Mouse (Mus musculus) T-helper 2 cell (primary cell): Measurements from ENCODE around the gene Gm5108.

ENCODE experiments used
- in situ Hi-C: fragments of 300-600 bp; cut with MboI, MseI; formaldehyde crosslinking; loops from one replicate; pipeline ENCODE4 v1.15.1; 2025; ENCODE audit warnings: high pct_unique_total_duplicates

Gm5108 gene

GRCm38 (mm10) chr5:67941369-67941768, at the start of gene Gm5108:
Gm5108 (plus strand) TSS chr5:67941669.
- in situ Hi-C loops: no loop called here

DNA sequence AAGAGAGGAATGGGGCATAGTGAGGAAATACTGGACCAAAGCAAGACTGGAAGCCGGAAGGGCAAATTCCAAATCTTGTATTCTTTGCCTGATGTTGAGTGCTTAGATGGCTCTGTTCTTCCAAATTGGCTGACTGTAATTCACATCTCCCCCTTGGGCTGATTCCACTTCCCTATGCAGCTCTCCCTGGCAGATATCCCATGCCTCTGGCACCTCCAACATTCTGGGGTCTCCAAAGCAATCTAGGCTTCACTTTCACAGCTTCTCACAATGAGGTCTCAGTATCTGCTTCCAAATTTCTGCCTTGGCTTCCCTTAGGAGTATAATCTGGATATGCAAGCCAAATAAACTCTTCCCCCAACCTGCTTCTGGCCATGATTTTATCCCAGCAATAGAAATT, 42.5 kb upstream of the Gm5108 start:
- in situ Hi-C loops: no loop called here

- in situ Hi-C loops: no loop called here
Observed at GRCm38 (mm10) chr5:67904555-67904954, 36.9 kb upstream of the Gm5108 start.

DNA sequence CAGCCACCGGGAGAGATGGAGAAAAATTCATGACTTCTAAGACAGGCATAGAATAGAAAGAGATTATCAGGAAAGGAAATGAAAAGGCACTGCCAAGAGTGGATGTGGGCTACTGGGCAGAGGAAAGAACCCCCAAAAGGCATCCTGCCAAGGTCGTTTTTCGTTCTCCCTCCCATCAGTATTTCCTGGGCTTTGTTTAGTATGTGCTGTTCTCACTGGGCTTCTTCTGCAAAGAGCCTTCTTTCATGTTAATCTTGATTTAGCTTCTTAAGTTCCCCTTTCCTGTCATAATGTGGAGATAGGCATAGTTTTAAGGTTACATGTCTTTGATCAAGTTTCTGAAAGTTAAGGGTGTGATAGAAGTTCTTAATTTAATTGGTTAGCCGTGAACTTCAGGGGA, 10.9 kb upstream of the Gm5108 start:
- in situ Hi-C loops: no loop called here

DNA sequence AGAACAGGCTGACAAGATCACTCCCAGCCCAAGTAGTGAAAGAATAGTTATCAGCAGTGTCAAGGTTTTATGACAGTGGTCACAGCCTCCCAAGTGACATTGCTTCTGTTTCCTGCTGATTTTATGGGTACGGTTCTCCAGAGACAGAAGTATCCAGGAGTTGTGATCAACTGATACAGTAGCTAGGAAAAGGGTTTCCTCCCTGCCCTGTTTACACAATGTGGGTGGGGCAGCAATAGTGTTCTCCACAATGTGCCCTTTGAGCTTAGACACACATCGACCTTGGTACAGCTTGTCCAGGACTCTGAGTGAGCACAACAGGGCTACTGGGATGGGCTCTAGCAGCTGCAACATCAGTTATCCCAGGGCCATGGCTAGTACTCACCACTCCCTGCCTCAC, 9.8 kb upstream of the Gm5108 start:
- in situ Hi-C loops: no loop called here

DNA sequence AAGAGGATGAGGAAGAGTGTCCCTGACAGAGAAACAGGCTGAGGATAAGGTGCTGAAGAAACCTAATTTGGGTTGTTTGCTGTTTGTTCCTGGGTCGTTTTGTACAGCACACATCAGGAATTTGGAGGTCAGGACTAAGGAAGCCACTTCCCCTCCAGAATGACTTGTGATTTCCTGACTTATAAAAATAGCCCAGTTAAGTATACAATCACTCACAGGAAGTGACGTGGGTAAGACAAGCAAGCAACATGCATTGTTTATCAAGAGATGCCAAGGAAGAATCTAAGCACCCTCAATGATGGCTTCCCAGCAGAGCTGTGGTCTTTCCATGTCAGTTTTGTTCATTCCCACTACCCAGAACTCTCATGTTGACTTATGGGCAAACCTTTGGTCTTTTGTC, 1.7 kb downstream of the Gm5108 start:
- in situ Hi-C loops: no loop called here

DNA sequence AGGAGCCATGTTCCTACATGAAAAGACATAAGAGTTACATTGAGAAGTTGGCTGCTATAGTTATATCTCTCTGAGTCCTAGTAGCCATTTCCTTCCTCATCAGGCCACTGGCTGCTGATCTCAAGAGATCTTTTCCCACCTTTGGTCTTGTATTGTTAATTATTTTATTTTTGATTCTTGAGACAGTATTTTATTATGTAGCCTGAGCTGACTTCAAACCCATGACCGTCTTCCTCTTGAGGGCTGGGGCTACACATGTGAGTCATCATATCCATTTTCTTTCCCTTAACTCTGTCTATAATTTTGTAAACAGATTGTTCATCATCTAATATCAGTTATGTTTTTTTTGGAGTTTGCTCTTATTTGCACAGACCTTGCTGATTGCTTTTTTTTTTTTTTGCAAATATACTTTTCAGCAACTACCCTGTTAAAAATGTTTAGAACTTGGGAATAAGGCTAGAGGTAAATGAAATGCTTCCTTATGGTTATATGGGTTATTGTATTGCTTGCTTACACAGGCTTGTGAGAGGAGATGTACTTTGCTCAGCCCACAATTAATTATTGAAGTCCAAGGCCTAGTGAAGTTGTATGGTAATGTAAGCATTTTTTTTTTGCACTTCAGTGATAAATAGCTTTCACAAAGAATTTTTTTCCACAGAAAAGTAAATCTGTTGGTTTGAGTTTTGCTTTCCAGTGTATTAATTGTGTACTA, 2.8 kb downstream of the Gm5108 start:
- in situ Hi-C loops: no loop called here

GRCm38 (mm10) chr5:67946321-67946720, 4.9 kb downstream of the Gm5108 start, which contains the start of gene Gm21905:
Gm21905 (minus strand) TSS chr5:67946421.
- in situ Hi-C loops: no loop called here

DNA sequence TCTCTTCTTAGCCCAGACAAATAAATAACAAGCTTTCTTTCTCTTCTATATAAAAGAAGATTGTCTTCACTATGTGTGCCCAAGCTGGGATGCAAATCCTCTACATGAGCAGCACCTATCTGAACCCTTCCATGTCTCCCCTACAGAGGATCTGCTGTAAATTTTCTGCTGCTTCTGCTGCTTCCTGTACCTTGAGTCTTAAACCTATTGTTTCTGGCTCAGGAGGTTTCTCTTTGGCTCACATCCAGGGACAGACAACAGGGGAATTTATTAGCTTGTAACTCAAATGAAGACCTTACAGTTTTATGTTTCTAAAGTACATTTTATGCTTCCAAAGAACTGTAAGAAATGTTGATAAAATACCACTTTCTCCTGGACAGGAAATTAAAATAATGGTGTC, 5.5 kb downstream of the Gm5108 start:
- in situ Hi-C loops: no loop called here

GRCm38 (mm10) chr5:67948074-67948473, 6.6 kb downstream of the Gm5108 start:
- in situ Hi-C loops: no loop called here

DNA sequence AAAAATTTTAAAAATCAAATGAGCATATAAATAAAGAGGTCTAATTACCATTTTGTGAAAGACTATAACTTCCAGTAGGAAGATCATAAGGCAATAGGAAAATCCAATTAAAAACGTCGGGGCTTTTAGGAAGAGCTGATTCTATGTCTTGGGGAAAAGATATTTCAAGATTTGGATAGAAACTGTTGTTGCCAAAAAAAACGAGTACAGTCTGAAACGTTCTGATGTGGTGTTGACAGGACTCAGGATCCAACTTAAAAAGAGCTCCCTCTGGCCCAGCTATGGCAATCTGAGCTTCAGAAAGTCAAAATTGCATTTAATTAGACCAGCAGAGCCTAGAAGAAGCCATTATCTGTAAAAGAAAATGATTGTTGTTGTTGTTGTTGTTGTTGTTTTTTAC, 12.6 kb downstream of the Gm5108 start:
- in situ Hi-C loops: loop anchor here (5.0 kb wide), 1 partner anchor 87 kb away; no protein-coding TSS in a partner anchor

- in situ Hi-C loops: no loop called here
Observed at GRCm38 (mm10) chr5:67955486-67955885, 14.0 kb downstream of the Gm5108 start.

GRCm38 (mm10) chr5:67961708-67962629, 20.5 kb downstream of the Gm5108 start:
- in situ Hi-C loops: no loop called here

DNA sequence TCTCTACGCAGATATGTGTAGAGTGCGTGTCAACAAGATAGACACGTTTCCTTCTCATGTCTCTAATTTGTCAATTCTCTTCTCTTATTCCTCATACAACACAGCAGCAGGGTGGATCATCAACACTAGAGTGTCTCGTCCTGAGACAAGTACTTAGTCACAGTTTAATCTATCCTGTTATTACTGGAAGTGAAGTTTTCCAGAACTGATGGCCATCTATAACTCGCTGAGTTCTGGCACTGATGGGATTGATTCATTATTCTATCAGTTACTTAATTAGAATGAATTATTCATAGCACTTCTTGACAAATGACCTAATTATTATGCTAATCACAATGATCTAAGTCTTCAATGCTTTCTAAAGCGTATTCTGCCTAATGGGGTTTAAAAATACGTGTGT, 28.1 kb downstream of the Gm5108 start:
- in situ Hi-C loops: no loop called here

- in situ Hi-C loops: no loop called here
Observed at GRCm38 (mm10) chr5:67981946-67982526, 40.6 kb downstream of the Gm5108 start.

DNA sequence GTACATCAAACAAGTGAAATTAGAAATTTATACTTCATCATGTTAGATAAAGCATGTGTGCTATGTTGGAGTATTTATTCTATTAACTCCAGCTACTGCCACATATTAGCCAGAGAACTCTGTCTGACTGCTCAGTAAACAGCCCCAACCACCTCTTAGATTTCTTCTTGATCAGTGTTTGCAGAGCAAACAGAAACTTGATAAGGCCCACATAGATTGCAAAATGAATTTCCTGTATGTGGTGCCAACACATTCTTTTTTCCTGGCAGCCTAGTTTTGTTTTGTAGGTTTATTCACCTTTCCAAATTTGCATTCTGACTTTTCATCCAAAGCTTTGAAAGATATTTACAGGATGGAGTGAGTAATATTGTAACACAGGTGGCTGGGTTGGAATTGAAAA, 49.0 kb downstream of the Gm5108 start:
- in situ Hi-C loops: no loop called here

DNA sequence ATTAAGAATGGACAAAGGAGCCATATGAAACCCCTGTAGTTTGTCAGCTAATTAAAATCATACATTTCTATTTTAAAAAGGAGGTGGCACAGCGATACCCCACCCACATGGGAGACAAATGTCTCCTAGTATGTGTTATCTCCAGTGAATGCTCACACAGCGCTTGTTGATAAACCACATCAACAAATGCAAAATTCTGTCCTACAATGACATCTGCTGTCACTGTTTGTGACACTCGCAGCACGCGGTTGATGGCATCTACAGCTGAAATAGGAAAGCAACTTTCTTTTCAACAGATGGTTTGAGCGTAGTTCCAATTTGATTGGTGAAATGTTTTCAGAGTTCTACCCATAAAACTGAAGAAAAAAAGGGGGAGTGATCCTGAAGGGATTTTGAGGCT, 61.1 kb downstream of the Gm5108 start:
- in situ Hi-C loops: loop anchor here (10.0 kb wide), 1 partner anchor 358 kb away; no protein-coding TSS in a partner anchor

GRCm38 (mm10) chr5:68003904-68004303, 62.4 kb downstream of the Gm5108 start:
- in situ Hi-C loops: loop anchor here (10.0 kb wide), 1 partner anchor 359 kb away; no protein-coding TSS in a partner anchor

DNA sequence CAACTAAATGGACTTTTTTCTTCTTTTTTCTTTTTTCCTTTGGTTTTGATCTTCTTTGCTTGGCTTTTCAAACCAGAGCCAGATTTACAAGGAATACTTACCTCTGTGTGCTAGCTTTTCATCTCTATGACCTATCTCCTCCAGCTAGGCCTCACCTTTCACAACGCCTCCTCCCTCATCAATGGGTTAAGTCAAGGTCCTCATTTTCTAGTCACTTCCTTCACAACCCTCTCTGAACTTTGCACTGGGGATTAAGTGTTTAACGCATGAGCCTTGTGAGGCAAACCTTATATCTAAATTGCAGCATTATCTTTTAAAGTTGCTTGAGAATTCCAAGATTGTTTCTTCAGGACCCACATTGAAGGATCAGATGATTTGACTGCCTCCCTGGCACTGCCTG, 63.0 kb downstream of the Gm5108 start:
- in situ Hi-C loops: loop anchor here (10.0 kb wide), 1 partner anchor 360 kb away; no protein-coding TSS in a partner anchor

- in situ Hi-C loops: loop anchor here (5.0 to 10.0 kb wide), 2 partner anchors 160 to 362 kb away; partner anchors contain the start of gene Atp8a1
Observed at GRCm38 (mm10) chr5:68007074-68007473, 65.6 kb downstream of the Gm5108 start.

- in situ Hi-C loops: loop anchor here (5.0 kb wide), 1 partner anchor 259 kb away; no protein-coding TSS in a partner anchor
Observed at GRCm38 (mm10) chr5:68011569-68011968, 70.1 kb downstream of the Gm5108 start.

DNA sequence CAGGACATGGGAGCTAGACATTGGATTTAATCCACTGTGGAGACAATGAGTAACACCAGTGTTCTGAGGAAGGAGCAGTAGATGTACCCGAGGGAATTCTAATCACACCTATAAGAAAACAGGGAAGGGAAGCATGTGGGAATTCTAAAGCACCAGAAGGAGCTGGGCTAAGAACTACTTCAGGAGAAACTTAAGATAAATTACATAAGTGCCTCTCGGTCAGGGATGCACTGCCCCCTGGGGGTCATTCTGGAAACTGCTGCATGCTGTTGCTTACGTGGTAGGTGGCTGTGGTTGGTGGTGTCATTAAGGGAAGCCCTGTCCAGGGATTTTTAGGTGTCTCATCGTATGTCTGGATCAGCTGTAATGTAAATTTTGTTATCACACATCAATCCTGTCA, 71.1 kb downstream of the Gm5108 start:
- in situ Hi-C loops: loop anchor here (5.0 kb wide), 1 partner anchor 260 kb away; no protein-coding TSS in a partner anchor
